Mouse (Mus musculus): ENCODE measurements at regions not wholly inside any gene's neighbourhood (a gene's known extent, or its start where the extent isn't known, plus 50 kb on each side); places are given as distances from the start of the nearest gene placed in this dataset.

DNA sequence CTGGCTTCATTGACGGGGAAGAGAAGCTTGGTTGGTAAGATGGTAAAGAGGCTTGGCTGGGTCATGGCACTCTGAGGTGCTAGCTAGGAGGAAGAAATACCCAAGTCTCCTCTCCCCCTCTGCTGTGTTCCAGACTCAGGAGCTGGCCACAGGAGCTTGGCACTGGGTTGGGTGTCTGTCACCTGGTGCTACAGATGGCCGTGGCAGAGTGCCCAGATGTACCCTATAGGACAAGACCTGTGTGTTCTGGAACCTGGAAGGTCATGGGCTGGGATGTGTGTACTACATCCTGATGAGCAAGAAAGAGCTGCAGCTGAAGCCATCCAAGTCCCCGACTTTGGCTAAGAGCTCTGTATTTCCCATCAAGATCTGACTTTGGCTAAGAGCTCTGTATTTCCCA lies 72.4 kb downstream of the Nupl2 start:
- no peak for DNase-seq
- intact Hi-C loops (cut with DNase I) = no loop called here

DNA sequence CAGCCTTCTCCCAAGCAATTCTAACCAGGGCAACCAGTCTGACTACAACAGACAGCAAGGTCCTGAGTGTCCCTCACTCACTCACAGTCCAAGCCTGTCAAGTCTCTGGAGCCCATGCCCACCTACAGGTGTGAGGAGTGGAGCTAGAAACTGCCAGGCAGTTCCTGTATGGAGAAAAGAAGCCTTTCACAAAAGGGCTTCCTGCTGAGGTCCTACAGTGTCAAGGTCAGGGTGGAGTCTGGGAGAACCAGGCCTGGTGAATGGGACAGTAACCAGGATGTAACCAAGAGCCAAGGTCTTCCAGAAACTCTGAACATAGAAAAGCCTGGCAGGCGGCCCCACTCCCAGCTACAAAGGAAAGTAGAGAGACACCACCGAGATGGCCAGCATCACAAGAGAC lies 74.2 kb downstream of the Nupl2 start:
- intact Hi-C loops (cut with DNase I) = no loop called here

DNA sequence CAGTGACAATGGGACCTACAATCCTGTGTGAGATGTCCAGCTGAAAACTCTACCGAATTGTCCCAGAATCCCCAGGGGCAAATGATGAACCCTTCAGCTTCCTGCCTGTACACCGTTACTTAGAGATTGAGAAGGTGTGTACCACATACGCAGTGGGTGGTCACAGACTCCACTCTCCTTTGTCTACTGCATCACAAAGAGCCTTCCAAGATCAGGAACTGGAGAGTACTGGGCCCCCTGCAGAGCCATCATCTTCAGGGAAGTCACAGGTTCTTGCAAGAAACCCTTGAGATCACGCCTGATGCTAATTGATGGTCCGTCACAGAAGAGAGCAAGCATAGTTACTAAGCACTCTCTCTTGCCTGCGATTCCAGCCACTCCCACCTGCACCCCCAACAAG lies 79.4 kb downstream of the Nupl2 start:
- intact Hi-C loops (cut with DNase I) = no loop called here
- DNase-seq = no peak

More for the DNA sequence above, 74.2 kb downstream of the Nupl2 start:
- no peak for DNase-seq

DNA sequence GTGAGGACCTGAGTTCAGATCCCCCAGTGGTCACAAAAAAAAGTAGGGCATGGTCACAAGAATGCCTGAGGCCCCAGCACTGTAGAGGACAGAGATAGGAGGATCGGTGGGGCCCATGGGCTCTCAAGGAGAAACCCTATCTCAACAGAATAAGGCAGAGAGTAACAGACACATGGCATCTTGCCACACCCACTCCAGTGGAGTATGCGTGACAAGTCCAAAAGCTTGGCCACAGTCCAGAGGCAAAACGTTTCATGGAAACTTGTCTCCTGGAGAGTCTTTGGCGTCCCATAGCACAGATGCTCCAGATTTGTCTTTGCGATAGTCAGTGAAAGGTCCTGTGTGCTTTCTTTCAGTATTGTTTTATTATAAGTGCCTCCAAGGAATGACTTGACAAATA lies 90.7 kb downstream of the Nupl2 start:
- DNase-seq = no peak
- intact Hi-C loops (cut with DNase I) = no loop called here

DNA sequence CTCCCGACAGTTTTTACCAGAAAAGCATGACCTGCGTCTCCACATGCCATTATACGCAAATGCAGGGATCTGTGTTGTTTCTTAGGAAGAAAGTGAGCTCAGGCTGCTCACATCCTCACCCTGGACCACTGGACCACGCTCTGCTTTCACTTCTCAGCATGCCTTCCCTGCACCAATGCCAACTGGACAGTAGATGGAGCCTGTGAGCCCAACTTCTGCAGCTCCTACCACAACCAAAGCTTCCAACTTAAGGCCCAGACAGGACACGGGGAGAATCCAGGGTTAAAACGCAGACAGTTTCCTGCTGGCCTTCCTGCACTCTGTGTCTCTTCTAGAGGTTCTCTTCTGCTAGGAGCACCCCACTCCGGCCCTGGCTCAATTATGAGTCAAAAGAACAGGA lies 90.3 kb downstream of the Kcnh2 start:
- peak; percentile 64 to 71 for DNase-seq
- intact Hi-C loops (cut with DNase I) = loop anchor here (2.0 kb wide), 1 partner anchor 210 kb away; no protein-coding TSS in a partner anchor

DNA sequence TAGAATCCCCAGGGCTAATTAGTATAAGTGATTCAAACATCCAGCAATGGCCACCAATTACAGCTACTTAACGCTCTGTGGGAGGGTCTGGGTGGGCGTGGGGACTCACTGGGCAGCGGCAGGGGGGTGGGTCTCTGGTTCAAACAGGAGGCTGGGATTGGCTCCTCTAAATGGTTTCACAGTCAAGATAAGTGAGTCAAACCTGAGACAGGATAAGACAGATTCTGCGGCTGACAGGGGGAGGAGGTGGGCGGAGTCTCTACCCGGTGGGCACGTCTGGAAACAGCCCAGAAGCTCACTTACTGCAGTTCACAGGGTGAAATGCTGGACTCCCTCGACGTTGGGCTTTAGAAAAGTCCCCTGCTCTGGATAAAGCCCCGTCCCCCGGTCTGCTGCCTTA lies 89.3 kb downstream of the Kcnh2 start:
- intact Hi-C loops (cut with DNase I) = no loop called here

DNA sequence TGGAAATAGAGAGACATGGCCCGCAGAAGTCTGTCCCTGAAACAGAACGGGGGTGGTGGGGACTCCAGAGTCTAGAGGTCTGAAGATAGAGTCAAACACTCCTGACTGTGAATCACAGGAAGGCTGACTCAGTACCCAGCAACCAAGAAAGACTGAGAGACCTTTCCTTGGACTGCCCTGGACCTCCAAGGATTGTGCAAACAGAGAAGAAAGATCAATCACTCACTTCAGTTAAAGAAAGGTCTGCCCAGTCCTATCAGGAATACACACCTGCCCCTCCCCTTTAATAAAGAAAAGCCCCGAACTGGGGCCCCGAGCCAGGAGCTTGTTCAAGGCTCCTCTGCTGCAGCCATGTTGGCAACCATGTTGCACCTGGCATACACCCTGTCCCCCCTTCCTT lies 87.3 kb downstream of the Kcnh2 start:
- intact Hi-C loops (cut with DNase I) = no loop called here
- DNase-seq = no peak

More for the DNA sequence above, 89.3 kb downstream of the Kcnh2 start:
- no peak for DNase-seq

DNA sequence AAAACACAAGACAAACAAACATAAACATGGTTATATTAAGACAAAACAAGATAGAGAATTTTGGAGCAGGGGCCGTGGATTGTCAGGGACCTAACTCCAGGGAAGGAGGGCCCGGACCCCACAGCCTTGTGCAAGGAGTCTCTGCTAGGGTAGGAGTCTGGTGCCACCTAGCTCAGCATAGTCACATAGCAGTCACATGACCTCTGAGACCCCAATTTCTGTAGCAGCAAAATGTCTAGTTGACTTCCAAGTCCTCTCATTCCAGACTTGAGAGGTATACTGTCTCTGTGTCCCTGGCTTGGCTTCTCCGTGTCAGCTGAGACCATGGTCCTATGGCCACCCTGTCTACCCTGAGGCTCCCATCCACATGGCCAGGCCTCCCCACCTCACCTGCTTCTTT lies 86.0 kb downstream of the Kcnh2 start:
- DNase-seq = no peak
- intact Hi-C loops (cut with DNase I) = no loop called here

DNA sequence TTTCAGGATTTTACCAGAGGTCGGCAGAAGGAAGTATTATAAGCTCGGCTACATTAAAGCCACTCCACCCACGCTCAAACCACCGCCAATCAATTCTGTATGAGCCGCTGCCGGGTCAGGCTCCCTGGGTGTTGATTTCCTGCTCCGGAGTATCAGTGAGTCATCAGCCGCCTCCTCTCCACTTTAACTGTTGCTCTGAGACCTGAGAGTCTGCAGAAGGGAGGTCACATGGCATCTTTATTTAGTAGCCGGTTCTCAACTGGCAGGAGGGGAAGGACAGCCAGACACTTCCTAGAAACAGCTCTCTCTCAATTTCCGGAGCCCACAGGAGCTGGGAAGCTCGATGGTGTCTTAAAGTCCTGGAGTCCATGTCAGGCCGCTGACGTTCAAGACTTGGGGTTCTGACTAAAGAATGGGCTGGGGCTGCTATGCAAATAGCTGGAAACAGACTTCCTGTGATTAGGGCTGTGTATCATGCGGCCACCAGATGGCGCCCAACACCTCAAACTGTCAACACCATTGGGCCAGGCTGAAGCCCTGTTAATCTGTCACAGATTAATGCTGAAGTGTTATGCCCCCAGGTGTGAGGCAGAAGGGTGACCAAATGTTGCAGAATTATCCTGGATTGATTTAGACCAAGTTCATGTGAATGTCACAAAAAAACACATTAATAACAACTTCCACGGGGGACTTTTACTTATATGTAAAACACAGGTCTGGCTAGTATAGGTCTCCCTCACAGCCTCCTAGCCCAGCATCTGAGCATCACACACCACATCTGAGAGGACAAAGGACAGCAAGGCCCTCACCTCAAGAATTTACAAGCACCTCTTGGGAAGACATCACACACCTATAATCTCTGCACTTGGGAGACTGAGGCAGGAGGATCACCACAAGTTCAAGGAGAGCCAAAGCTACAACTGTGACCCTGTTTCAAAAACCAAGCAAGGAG lies 84.8 kb downstream of the Kcnh2 start:
- peak; percentile 82 to 87 for DNase-seq
- intact Hi-C loops (cut with DNase I) = loop anchor here (1.0 to 2.0 kb wide), 3 partner anchors 37 to 94 kb away; no protein-coding TSS in a partner anchor
